Mouse (Mus musculus) CD4-positive, CD25-positive, alpha-beta regulatory T cell, adult 4 months (primary cell): ENCODE data around the gene Zfp973. TPM values are rescaled to one million over a fixed set of nuclear protein-coding genes. Genes with fewer than 3 reads are reported as not detected.
"Not testable (repeated sequence)": the region's sequence is repeated elsewhere in the genome, so short reads cannot be mapped to it uniquely, and the experiment has no call there.

Source experiments
- ATAC-seq: one replicate; pipeline ENCODE4 v1.8.0; 2017
- polyA plus RNA-seq, 2 experiments: library from polyadenylated mRNA; unstranded; fragments of 100-300 nt; shearing (Covaris generic); gene quantifications; one replicate each; pipeline ENCODE4 v1.2.1; 2017

Gene Zfp973
- 1 to 10 TPM; 6.8 to 7.3 TPM for polyA plus RNA-seq

DNA sequence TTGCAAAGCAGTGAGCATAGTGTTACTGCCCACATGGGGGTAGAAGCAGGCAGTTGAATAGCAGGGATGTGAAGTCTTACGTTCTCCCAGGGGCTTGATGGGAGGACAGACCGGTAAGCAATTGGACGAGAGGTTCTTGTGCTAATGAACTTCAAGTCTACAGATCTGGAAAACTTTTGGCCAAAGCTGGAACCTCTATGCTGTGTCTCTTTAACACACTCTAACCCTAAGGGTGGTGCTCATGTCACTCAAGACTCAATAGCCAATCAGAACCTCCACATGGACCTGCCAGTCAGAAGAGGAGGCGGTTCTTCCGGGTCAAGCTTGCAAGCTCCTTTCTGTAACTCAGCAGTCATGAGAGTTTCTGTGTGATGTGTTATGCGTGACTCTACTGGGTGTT lies at the start of gene Zfp973:
TSS of gene Zfp973 (plus strand) at position 301 of the 400 bp plus-strand sequence.
- ATAC-seq: not testable (repeated sequence)

DNA sequence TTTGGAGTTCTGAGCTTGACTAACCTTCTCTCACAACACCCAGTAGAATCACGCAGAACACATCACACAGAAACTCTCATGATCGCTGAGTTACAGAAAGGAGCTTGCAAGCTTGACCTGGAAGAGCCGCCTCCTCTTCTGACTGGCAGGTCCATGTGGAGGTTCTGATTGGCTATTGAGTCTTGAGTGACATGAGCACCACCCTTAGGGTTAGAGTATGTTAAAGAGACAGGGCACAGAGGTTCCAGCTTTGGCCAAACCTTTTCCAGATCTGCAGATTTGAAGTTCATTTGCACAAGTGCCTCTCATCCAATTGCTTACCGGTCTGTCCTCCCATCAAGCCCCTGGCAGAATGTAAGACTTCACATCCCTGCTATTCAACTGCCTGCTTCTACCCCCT lies 34.1 kb upstream of the Zfp973 start, which contains the start of gene Gm14308:
TSS of gene Gm14308 (minus strand) at position 101 of the 400 bp plus-strand sequence.
- ATAC-seq: not testable (repeated sequence)

DNA sequence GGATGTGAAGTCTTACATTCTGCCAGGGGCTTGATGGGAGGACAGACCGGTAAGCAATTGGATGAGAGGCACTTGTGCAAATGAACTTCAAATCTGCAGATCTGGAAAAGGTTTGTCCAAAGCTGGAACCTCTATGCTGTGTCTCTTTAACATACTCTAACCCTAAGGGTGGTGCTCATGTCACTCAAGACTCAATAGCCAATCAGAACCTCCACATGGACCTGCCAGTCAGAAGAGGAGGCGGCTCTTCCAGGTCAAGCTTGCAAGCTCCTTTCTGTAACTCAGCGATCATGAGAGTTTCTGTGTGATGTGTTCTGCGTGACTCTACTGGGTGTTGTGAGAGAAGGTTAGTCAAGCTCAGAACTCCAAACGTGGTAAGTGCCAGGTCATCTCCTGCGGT lies 37.7 kb downstream of the Zfp973 start, which contains the start of gene Gm14305:
TSS of gene Gm14305 (plus strand) at position 278 of the 400 bp plus-strand sequence.
- ATAC-seq: not testable (repeated sequence)

Other genes with a start within 250 kb of the Zfp973 start
- 1 to 10 TPM; 8.6 to 9.7 TPM for gene Gm14435, start 246.9 kb upstream of the Zfp973 start, polyA plus RNA-seq
- gene Gm14434, start 183.7 kb upstream of the Zfp973 start, polyA plus RNA-seq: 10 to 100 TPM in 1 of 2 experiments, 1 to 10 TPM in 1; 3.7 to 11.3 TPM
- gene Zfp967, start 149.5 kb upstream of the Zfp973 start, polyA plus RNA-seq: not detected
- gene Gm14308, start 34.2 kb upstream of the Zfp973 start, polyA plus RNA-seq: 1 to 10 TPM; 2.8 to 4.4 TPM
- gene Gm14305, start 37.8 kb downstream of the Zfp973 start, polyA plus RNA-seq: 10 to 100 TPM in 1 of 2 experiments, 1 to 10 TPM in 1; 9.9 to 10.9 TPM
- 10 to 100 TPM; 10.5 to 12.2 TPM for gene Gm14295, start 128.1 kb downstream of the Zfp973 start, polyA plus RNA-seq
- not detected for gene Gm14408, start 160.6 kb downstream of the Zfp973 start, polyA plus RNA-seq